Mouse (Mus musculus) hindbrain, embryonic 15.5 days (tissue): ENCODE measurements at regions not wholly inside any gene's neighbourhood (a gene's known extent, or its start where the extent isn't known, plus 50 kb on each side); places are given as distances from the start of the nearest gene placed in this dataset.
"Not testable (repeated sequence)": the region's sequence is repeated elsewhere in the genome, so short reads cannot be mapped to it uniquely, and the experiment has no call there.

Experiments
- ATAC-seq: fragments of 200-750 bp; cut with Nextera tagmentation; 2 replicates; pipeline ENCODE4 v1.8.0; 2017; ENCODE audit warnings: low read depth, moderate number of reproducible peaks, moderate TSS enrichment; ENCODE audit not compliant: low FRiP score
- H3K27ac ChIP-seq: fragments of 300-500 bp; sonication (generic); replicated peaks from 2 replicates; pipeline ENCODE4 v1.5.1; 2015; ENCODE audit warnings: mild to moderate bottlenecking, inconsistent platforms
- H3K27me3 ChIP-seq: fragments of 300-500 bp; sonication (generic); 2 replicates; pipeline ENCODE4 v1.6.1; 2015; ENCODE audit warnings: control low read depth, inconsistent platforms
- H3K36me3 ChIP-seq: fragments of 300-500 bp; sonication (generic); 2 replicates; pipeline ENCODE4 v1.6.1; 2015; ENCODE audit warnings: control low read depth, inconsistent platforms
- H3K4me1 ChIP-seq: fragments of 300-500 bp; sonication (generic); replicated peaks from 2 replicates; pipeline ENCODE4 v1.6.1; 2015; ENCODE audit warnings: control low read depth, inconsistent platforms
- H3K4me2 ChIP-seq: fragments of 300-500 bp; sonication (generic); 2 replicates; pipeline ENCODE4 v1.6.1; 2015; ENCODE audit warnings: moderate library complexity, mild to moderate bottlenecking, inconsistent platforms
- H3K4me3 ChIP-seq: fragments of 300-500 bp; sonication (generic); 2 replicates; pipeline ENCODE4 v1.5.1; 2015; ENCODE audit warnings: mild to moderate bottlenecking, inconsistent platforms
- H3K9ac ChIP-seq: fragments of 300-500 bp; sonication (generic); 2 replicates; pipeline ENCODE4 v1.6.1; 2015; ENCODE audit warnings: inconsistent platforms
- H3K9me3 ChIP-seq: fragments of 300-500 bp; sonication (generic); 2 replicates; pipeline ENCODE4 v1.6.1; 2016; ENCODE audit warnings: control low read depth, inconsistent platforms
- WGBS: fragments of 180-500 bp; shearing (Covaris S2); methylation state at CpG from one replicate; pipeline ENCODE4 v1.1.7; 2015; 5-methylcytosine and 5-hydroxymethylcytosine counted together

- Histone ChIP-seq H3K27ac (peak overlapping the region; percentile 53), H3K9ac (no peak overlapping the region), H3K27me3 (no peaks in the 10 kb centered on the region), H3K4me2 (no peak overlapping the region), H3K9me3 (no peaks in the 10 kb centered on the region), H3K4me3 (no peak overlapping the region), H3K4me1 (peaks cover 24% of the 10 kb centered on the region), H3K36me3 (peaks cover 7% of the 10 kb centered on the region)
- peak; percentile 44 for ATAC-seq
- 37% methylated on average over 16 of the region's 16 CpGs for WGBS
Measured at GRCm38 (mm10) chr9:41430391-41431343, 269.2 kb upstream of the Ubash3b start.

GRCm38 (mm10) chr9:41429711-41430390, 268.4 kb upstream of the Ubash3b start:
- peak overlapping the region; percentile 53 for H3K27ac ChIP-seq
- WGBS, result 23% methylated on average over 10 of the region's 10 CpGs
- peaks cover 7% of the 10 kb centered on the region for H3K36me3 ChIP-seq
- H3K4me2 ChIP-seq, result no peak overlapping the region
- no peaks in the 10 kb centered on the region for H3K9me3 ChIP-seq
- no peak overlapping the region for H3K4me3 ChIP-seq
- peaks cover 24% of the 10 kb centered on the region for H3K4me1 ChIP-seq
- no peak overlapping the region for H3K9ac ChIP-seq
- no peaks in the 10 kb centered on the region for H3K27me3 ChIP-seq
- ATAC-seq, result no peak; the same call in 1 of the 2 replicates

GRCm38 (mm10) chr9:41429236-41429635, 267.7 kb upstream of the Ubash3b start:
- H3K4me3 ChIP-seq, result no peak overlapping the region
- ATAC-seq, result no peak
- no peaks in the 10 kb centered on the region for H3K27me3 ChIP-seq
- H3K9ac ChIP-seq, result no peak overlapping the region
- H3K4me1 ChIP-seq, result peaks cover 24% of the 10 kb centered on the region
- H3K36me3 ChIP-seq, result peaks cover 7% of the 10 kb centered on the region
- no peaks in the 10 kb centered on the region for H3K9me3 ChIP-seq
- WGBS, result 48% methylated on average over 4 of the region's 4 CpGs
- peak overlapping the region; percentile 53; the same call in 1 of the 2 replicates for H3K27ac ChIP-seq
- no peak overlapping the region for H3K4me2 ChIP-seq

GRCm38 (mm10) chr9:41426698-41427097, 265.2 kb upstream of the Ubash3b start:
- 86% methylated on average over 7 of the region's 7 CpGs for WGBS
- Histone ChIP-seq H3K27me3 (no peaks in the 10 kb centered on the region), H3K4me1 (peaks cover 22% of the 10 kb centered on the region), H3K9ac (no peak overlapping the region), H3K4me3 (no peak overlapping the region), H3K27ac (no peak overlapping the region), H3K9me3 (no peaks in the 10 kb centered on the region), H3K36me3 (no peaks in the 10 kb centered on the region), H3K4me2 (no peak overlapping the region)
- ATAC-seq, result no peak

GRCm38 (mm10) chr9:41425225-41425624, 263.7 kb upstream of the Ubash3b start:
- no peak for ATAC-seq
- WGBS, result 57% methylated on average over 6 of the region's 6 CpGs
- H3K27ac ChIP-seq, result no peak overlapping the region
- no peaks in the 10 kb centered on the region for H3K27me3 ChIP-seq
- no peak overlapping the region for H3K9ac ChIP-seq
- H3K4me3 ChIP-seq, result no peak overlapping the region
- no peaks in the 10 kb centered on the region for H3K9me3 ChIP-seq
- H3K36me3 ChIP-seq, result no peaks in the 10 kb centered on the region
- peaks cover 8% of the 10 kb centered on the region for H3K4me1 ChIP-seq
- H3K4me2 ChIP-seq, result no peak overlapping the region

GRCm38 (mm10) chr9:41413791-41414190, 252.3 kb upstream of the Ubash3b start:
- Histone ChIP-seq H3K4me2 (no peak overlapping the region), H3K9me3 (no peaks in the 10 kb centered on the region), H3K9ac (no peak overlapping the region), H3K4me3 (no peak overlapping the region), H3K36me3 (no peaks in the 10 kb centered on the region), H3K4me1 (peaks cover 12% of the 10 kb centered on the region), H3K27ac (peak overlapping the region; percentile 3), H3K27me3 (no peaks in the 10 kb centered on the region)
- ATAC-seq, result no peak
- 54% methylated on average over 3 of the region's 3 CpGs for WGBS

GRCm38 (mm10) chr9:41413091-41413490, 251.6 kb upstream of the Ubash3b start:
- not testable (repeated sequence) for H3K27me3 ChIP-seq, ATAC-seq
- H3K27ac ChIP-seq, result peak overlapping the region; percentile 3

GRCm38 (mm10) chr9:41412174-41412757, 250.8 kb upstream of the Ubash3b start:
- H3K4me2 ChIP-seq, result no peak overlapping the region
- no peaks in the 10 kb centered on the region for H3K27me3 ChIP-seq
- 0 out of 2 replicates have a peak overlapping the region, but pooled peaks have one; percentile 54 for H3K27ac ChIP-seq
- no peak for ATAC-seq
- no peak overlapping the region for H3K4me3 ChIP-seq
- H3K36me3 ChIP-seq, result no peaks in the 10 kb centered on the region
- H3K9ac ChIP-seq, result no peak overlapping the region
- WGBS, result 39% methylated on average over 5 of the region's 5 CpGs
- H3K4me1 ChIP-seq, result peaks cover 21% of the 10 kb centered on the region
- H3K9me3 ChIP-seq, result no peaks in the 10 kb centered on the region

More at GRCm38 (mm10) chr9:41413091-41413490, 251.6 kb upstream of the Ubash3b start:
- H3K9ac ChIP-seq, H3K9me3 ChIP-seq, H3K4me3 ChIP-seq, H3K36me3 ChIP-seq, H3K4me2 ChIP-seq: not testable (repeated sequence)
- peaks cover 17% of the 10 kb centered on the region for H3K4me1 ChIP-seq

- Histone ChIP-seq H3K27me3 (no peaks in the 10 kb centered on the region), H3K4me1 (peaks cover 16% of the 10 kb centered on the region), H3K4me3 (no peak overlapping the region), H3K36me3 (no peaks in the 10 kb centered on the region; the same call in 1 of the 2 replicates), H3K27ac (peak overlapping the region; percentile 42; the same call in 1 of the 2 replicates), H3K9ac (no peak overlapping the region), H3K9me3 (no peaks in the 10 kb centered on the region), H3K4me2 (no peak overlapping the region)
- 69% methylated on average over 2 of the region's 2 CpGs for WGBS
- no peak for ATAC-seq
Measured at GRCm38 (mm10) chr9:41408301-41408700, 246.8 kb upstream of the Ubash3b start.

- H3K27ac ChIP-seq, result no peak overlapping the region
- H3K9me3 ChIP-seq, result no peaks in the 10 kb centered on the region
- H3K4me1 ChIP-seq, result peaks cover 9% of the 10 kb centered on the region
- H3K27me3 ChIP-seq, result no peaks in the 10 kb centered on the region
- no peak overlapping the region for H3K4me2 ChIP-seq
- 75% methylated on average over 2 of the region's 2 CpGs for WGBS
- peaks cover 6% of the 10 kb centered on the region for H3K36me3 ChIP-seq
- no peak overlapping the region for H3K9ac ChIP-seq
- 0 out of 2 replicates have a peak, but pooled peaks have one; percentile 51 for ATAC-seq
- H3K4me3 ChIP-seq, result no peak overlapping the region
Measured at GRCm38 (mm10) chr9:41407078-41407477, 245.6 kb upstream of the Ubash3b start.

GRCm38 (mm10) chr9:41402942-41403341, 241.4 kb upstream of the Ubash3b start:
- Histone ChIP-seq H3K27me3 (no peaks in the 10 kb centered on the region), H3K36me3 (peaks cover 9% of the 10 kb centered on the region), H3K9ac (no peak overlapping the region), H3K4me3 (no peak overlapping the region), H3K4me1 (peaks cover 2% of the 10 kb centered on the region; the same call in 1 of the 2 replicates), H3K4me2 (no peak overlapping the region), H3K27ac (no peak overlapping the region), H3K9me3 (no peaks in the 10 kb centered on the region)
- no peak for ATAC-seq
- 66% methylated on average over 3 of the region's 3 CpGs for WGBS

- no peaks in the 10 kb centered on the region for H3K9me3 ChIP-seq
- no peak overlapping the region for H3K4me3 ChIP-seq
- peaks cover under 1% of the 10 kb centered on the region; the same call in 1 of the 2 replicates for H3K4me1 ChIP-seq
- no peak overlapping the region for H3K9ac ChIP-seq
- H3K36me3 ChIP-seq, result peaks cover 9% of the 10 kb centered on the region
- H3K4me2 ChIP-seq, result no peak overlapping the region
- ATAC-seq, result no peak
- no peaks in the 10 kb centered on the region for H3K27me3 ChIP-seq
- H3K27ac ChIP-seq, result no peak overlapping the region
- WGBS, result 66% methylated on average over 6 of the region's 6 CpGs
Measured at GRCm38 (mm10) chr9:41400950-41401349, 239.5 kb upstream of the Ubash3b start.
